Mouse (Mus musculus) liver, embryonic 15.5 days (tissue): ENCODE measurements around the gene Cmah. TPM values are rescaled to one million over a fixed set of nuclear protein-coding genes. Genes with fewer than 3 reads are reported as not detected.

ENCODE experiments used
- ATAC-seq: fragments of 200-750 bp; cut with Nextera tagmentation; 2 replicates; pipeline ENCODE4 v1.8.0; 2017; ENCODE audit warnings: moderate number of reproducible peaks, mild to moderate bottlenecking, moderate library complexity; ENCODE audit not compliant: insufficient read depth
- H3K27ac ChIP-seq: fragments of 300-500 bp; sonication (generic); replicated peaks from 2 replicates; pipeline ENCODE4 v1.5.1; 2015; ENCODE audit warnings: mild to moderate bottlenecking, inconsistent platforms
- H3K27me3 ChIP-seq: fragments of 300-500 bp; sonication (generic); 2 replicates; pipeline ENCODE4 v1.6.1; 2015; ENCODE audit warnings: mild to moderate bottlenecking, inconsistent platforms
- H3K36me3 ChIP-seq: fragments of 300-500 bp; sonication (generic); replicated peaks from 2 replicates; pipeline ENCODE4 v1.6.1; 2015; ENCODE audit warnings: moderate library complexity, mild to moderate bottlenecking, inconsistent platforms
- H3K4me1 ChIP-seq: fragments of 300-500 bp; sonication (generic); replicated peaks from 2 replicates; pipeline ENCODE4 v1.6.1; 2015; ENCODE audit warnings: inconsistent platforms
- H3K4me2 ChIP-seq: fragments of 300-500 bp; sonication (generic); 2 replicates; pipeline ENCODE4 v1.6.1; 2015; ENCODE audit warnings: moderate library complexity, mild to moderate bottlenecking, inconsistent platforms
- H3K4me3 ChIP-seq: fragments of 300-500 bp; sonication (generic); replicated peaks from 2 replicates; pipeline ENCODE4 v1.5.1; 2015; ENCODE audit warnings: mild to moderate bottlenecking, inconsistent platforms
- H3K9ac ChIP-seq: fragments of 300-500 bp; sonication (generic); 2 replicates; pipeline ENCODE4 v1.6.1; 2015; ENCODE audit warnings: moderate library complexity, mild to moderate bottlenecking, inconsistent platforms
- H3K9me3 ChIP-seq: fragments of 300-500 bp; sonication (generic); replicated peaks from 2 replicates; pipeline ENCODE4 v1.6.1; 2016; ENCODE audit warnings: inconsistent platforms
- WGBS: fragments of 180-500 bp; shearing (Covaris S2); methylation state at CpG from one replicate; pipeline ENCODE4 v1.1.7; 2015; ENCODE audit warnings: mixed read lengths; ENCODE audit not compliant: insufficient replicate concordance; 5-methylcytosine and 5-hydroxymethylcytosine counted together
- polyA plus RNA-seq: library from polyadenylated mRNA; unstranded; fragments of >200 nt; fragmentation: Nextera tagmentation; extraction: Ambion mirVana; gene quantifications from 2 replicates; pipeline ENCODE4 v1.2.1, GENCODE M21; 2015

Gene Cmah
- polyA plus RNA-seq, 1 experiment from 2014 or later: 0.81 TPM

DNA sequence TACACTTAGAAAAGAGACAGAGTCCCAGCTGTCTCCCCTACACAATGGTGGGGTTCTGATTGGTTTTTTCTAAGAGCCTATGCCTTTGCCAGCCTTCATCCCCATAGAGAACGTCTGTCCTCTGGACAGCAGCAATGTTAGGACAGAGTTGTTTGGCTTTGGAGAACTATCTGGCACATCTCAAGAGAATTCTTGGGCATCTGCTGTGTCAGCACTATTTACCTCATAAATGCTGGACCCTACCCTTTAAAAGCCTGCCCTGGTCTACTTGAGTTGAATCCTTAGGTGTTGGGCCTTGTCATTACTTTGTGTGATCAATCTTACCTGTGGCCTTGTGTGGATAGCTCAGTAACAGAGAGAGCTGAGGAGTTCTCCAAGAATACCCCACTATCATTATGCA lies 90.8 kb downstream of the Cmah start:
- no peak overlapping the region for H3K4me3 ChIP-seq
- no peak overlapping the region for H3K4me2 ChIP-seq
- no peak for ATAC-seq
- WGBS: 50% methylated on average over 1 of the region's 1 CpGs
- peak overlapping the region; percentile 92 for H3K27ac ChIP-seq
- H3K9me3 ChIP-seq: no peaks in the 10 kb centered on the region
- H3K4me1 ChIP-seq: peaks cover 88% of the 10 kb centered on the region
- no peaks in the 10 kb centered on the region for H3K36me3 ChIP-seq
- peak overlapping the region; percentile 44; the same call in 1 of the 2 replicates for H3K9ac ChIP-seq
- H3K27me3 ChIP-seq: no peaks in the 10 kb centered on the region

GRCm38 (mm10) chr13:24418814-24419213 lies 91.6 kb downstream of the Cmah start:
- Histone ChIP-seq H3K27ac (peak overlapping the region; percentile 92), H3K27me3 (no peaks in the 10 kb centered on the region), H3K4me3 (no peak overlapping the region), H3K9ac (peak overlapping the region; percentile 44; the same call in 1 of the 2 replicates), H3K36me3 (no peaks in the 10 kb centered on the region), H3K4me2 (peak overlapping the region; percentile 38), H3K9me3 (no peaks in the 10 kb centered on the region), H3K4me1 (peaks cover 81% of the 10 kb centered on the region)
- WGBS: 30% methylated on average over 4 of the region's 4 CpGs
- no peak for ATAC-seq

DNA sequence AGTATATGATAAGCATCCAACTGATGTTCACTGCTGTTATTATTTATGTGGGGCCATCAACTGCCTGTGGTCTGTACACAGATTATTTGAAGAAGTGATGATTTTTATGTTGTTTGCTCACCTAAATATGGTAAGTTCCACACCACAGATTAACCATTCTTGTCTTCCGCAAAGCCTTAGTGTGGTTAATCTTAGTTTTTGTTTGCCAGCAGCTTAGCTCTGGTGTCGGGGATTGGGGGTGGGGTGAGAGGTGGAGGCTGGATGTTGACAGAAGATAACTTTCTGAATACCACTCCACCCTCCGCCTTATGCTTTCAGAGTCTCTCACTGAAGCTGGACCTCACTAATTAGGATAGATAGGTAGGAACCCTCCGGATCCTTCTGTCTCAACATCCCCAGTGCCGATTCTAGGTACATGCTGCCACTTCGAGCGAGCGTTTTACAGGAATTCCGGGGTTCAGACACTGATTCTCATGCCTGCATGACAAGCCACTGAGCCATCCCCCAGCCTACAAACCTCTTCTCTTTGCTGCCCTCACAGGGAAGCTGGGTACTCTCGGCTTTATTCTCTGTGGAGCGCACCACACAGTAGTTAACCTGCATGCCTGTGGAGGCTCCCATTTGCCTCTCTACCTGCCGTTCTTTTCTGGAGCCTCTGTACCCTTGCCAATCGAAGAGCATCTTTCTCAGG lies 92.5 kb downstream of the Cmah start:
- Histone ChIP-seq H3K36me3 (no peaks in the 10 kb centered on the region), H3K9me3 (no peaks in the 10 kb centered on the region), H3K27me3 (no peaks in the 10 kb centered on the region), H3K9ac (peak overlapping the region; percentile 70), H3K4me3 (peak overlapping the region; percentile 45), H3K4me1 (peaks cover 74% of the 10 kb centered on the region), H3K27ac (peak overlapping the region; percentile 99), H3K4me2 (peak overlapping the region; percentile 77)
- ATAC-seq: peak; percentile 96
- 18% methylated on average over 13 of the region's 13 CpGs for WGBS

DNA sequence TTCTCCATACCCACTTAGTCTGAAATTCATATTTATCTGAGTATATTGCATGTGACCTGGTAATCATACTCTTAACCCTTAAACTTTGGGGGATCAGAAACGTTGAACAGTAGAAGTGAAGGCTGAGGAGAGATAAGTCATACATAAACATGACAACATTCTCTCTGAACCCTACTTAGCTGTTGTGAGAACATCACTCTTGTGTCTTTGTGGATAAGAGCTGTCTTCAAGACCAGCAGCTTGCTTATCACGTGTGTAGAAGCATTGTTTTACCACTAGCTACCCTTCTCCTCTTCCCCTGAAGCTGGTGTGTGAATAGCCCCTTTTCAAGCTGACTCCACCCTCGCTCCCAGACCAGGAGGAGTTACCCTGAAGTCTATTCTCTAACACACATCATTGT lies 94.8 kb downstream of the Cmah start:
- 0 out of 2 replicates have a peak, but pooled peaks have one; percentile 3 for ATAC-seq

GRCm38 (mm10) chr13:24430215-24430614 lies 103.0 kb downstream of the Cmah start:
- Histone ChIP-seq H3K27ac (peak overlapping the region; percentile 14; the same call in 1 of the 2 replicates), H3K4me2 (no peak overlapping the region), H3K9me3 (no peaks in the 10 kb centered on the region), H3K4me3 (no peak overlapping the region), H3K9ac (no peak overlapping the region), H3K36me3 (no peaks in the 10 kb centered on the region), H3K27me3 (no peaks in the 10 kb centered on the region), H3K4me1 (peaks cover 16% of the 10 kb centered on the region)
- no peak for ATAC-seq
- WGBS: 51% methylated on average over 5 of the region's 5 CpGs

More for the DNA sequence above, 94.8 kb downstream of the Cmah start:
- peaks cover 51% of the 10 kb centered on the region for H3K4me1 ChIP-seq
- H3K4me2 ChIP-seq: no peak overlapping the region
- H3K9me3 ChIP-seq: no peaks in the 10 kb centered on the region
- H3K36me3 ChIP-seq: no peaks in the 10 kb centered on the region
- no peak overlapping the region for H3K9ac ChIP-seq
- H3K27me3 ChIP-seq: no peaks in the 10 kb centered on the region
- H3K4me3 ChIP-seq: no peak overlapping the region
- 14% methylated on average over 3 of the region's 3 CpGs for WGBS
- H3K27ac ChIP-seq: peak overlapping the region; percentile 80

GRCm38 (mm10) chr13:24431593-24431992 lies 104.4 kb downstream of the Cmah start:
- no peaks in the 10 kb centered on the region for H3K27me3 ChIP-seq
- no peaks in the 10 kb centered on the region for H3K36me3 ChIP-seq
- ATAC-seq: no peak
- 70% methylated on average over 3 of the region's 3 CpGs for WGBS
- no peak overlapping the region for H3K4me2 ChIP-seq
- no peak overlapping the region for H3K4me3 ChIP-seq
- no peaks in the 10 kb centered on the region for H3K9me3 ChIP-seq
- H3K9ac ChIP-seq: no peak overlapping the region
- H3K27ac ChIP-seq: no peak overlapping the region
- peaks cover 16% of the 10 kb centered on the region for H3K4me1 ChIP-seq

- no peak for ATAC-seq
- WGBS: 53% methylated on average over 6 of the region's 6 CpGs
- H3K4me2 ChIP-seq: no peak overlapping the region
- no peak overlapping the region for H3K4me3 ChIP-seq
- no peak overlapping the region for H3K27ac ChIP-seq
- H3K36me3 ChIP-seq: no peaks in the 10 kb centered on the region
- no peaks in the 10 kb centered on the region for H3K9me3 ChIP-seq
- no peak overlapping the region for H3K9ac ChIP-seq
- no peaks in the 10 kb centered on the region for H3K27me3 ChIP-seq
- H3K4me1 ChIP-seq: peaks cover 37% of the 10 kb centered on the region
Measured at GRCm38 (mm10) chr13:24442272-24442671, 115.1 kb downstream of the Cmah start.

- H3K27me3 ChIP-seq: no peaks in the 10 kb centered on the region
- H3K4me1 ChIP-seq: peaks cover 39% of the 10 kb centered on the region
- H3K4me2 ChIP-seq: peak overlapping the region; percentile 31
- H3K36me3 ChIP-seq: no peaks in the 10 kb centered on the region
- 34% methylated on average over 4 of the region's 4 CpGs for WGBS
- H3K9me3 ChIP-seq: no peaks in the 10 kb centered on the region
- no peak overlapping the region for H3K9ac ChIP-seq
- H3K27ac ChIP-seq: peak overlapping the region; percentile 60
- no peak overlapping the region for H3K4me3 ChIP-seq
- no peak for ATAC-seq
Measured at GRCm38 (mm10) chr13:24443763-24444347, 116.7 kb downstream of the Cmah start.

GRCm38 (mm10) chr13:24444709-24445108 lies 117.5 kb downstream of the Cmah start:
- H3K27ac ChIP-seq: peak overlapping the region; percentile 60
- H3K4me1 ChIP-seq: peaks cover 39% of the 10 kb centered on the region
- peak overlapping the region; percentile 31 for H3K4me2 ChIP-seq
- 11% methylated on average over 4 of the region's 4 CpGs for WGBS
- no peak overlapping the region for H3K9ac ChIP-seq
- H3K9me3 ChIP-seq: no peaks in the 10 kb centered on the region
- no peaks in the 10 kb centered on the region for H3K36me3 ChIP-seq
- ATAC-seq: no peak
- H3K27me3 ChIP-seq: no peaks in the 10 kb centered on the region
- no peak overlapping the region for H3K4me3 ChIP-seq

DNA sequence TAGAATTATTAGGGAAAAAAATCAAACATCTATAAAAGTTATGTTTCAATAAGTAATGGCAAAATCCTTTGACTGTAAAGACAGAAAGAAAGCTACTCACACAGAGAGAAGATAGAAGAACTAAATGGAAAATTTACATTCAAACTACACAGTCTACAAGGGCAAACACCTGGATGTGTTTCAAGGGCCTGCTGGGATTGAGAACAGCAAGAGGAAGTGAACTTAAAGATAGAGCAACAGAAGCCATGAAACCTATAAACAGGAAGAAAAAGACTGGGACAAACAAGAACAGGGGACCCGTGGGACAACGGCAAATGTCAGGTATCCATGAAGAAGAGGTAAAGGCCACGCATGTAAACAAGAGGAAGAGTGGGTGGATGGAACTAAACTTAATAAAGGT lies 118.0 kb downstream of the Cmah start:
- WGBS: 55% methylated on average over 3 of the region's 3 CpGs
- H3K4me1 ChIP-seq: peaks cover 39% of the 10 kb centered on the region
- no peak overlapping the region; the same call in 1 of the 2 replicates for H3K27ac ChIP-seq
- H3K4me3 ChIP-seq: no peak overlapping the region
- H3K4me2 ChIP-seq: no peak overlapping the region
- no peak overlapping the region for H3K9ac ChIP-seq
- no peaks in the 10 kb centered on the region for H3K36me3 ChIP-seq
- no peak for ATAC-seq
- H3K27me3 ChIP-seq: no peaks in the 10 kb centered on the region
- no peaks in the 10 kb centered on the region for H3K9me3 ChIP-seq

GRCm38 (mm10) chr13:24446081-24446480 lies 118.9 kb downstream of the Cmah start:
- Histone ChIP-seq H3K4me2 (no peak overlapping the region), H3K27ac (no peak overlapping the region), H3K4me1 (peaks cover 39% of the 10 kb centered on the region), H3K27me3 (no peaks in the 10 kb centered on the region), H3K4me3 (no peak overlapping the region), H3K9me3 (no peaks in the 10 kb centered on the region), H3K9ac (no peak overlapping the region), H3K36me3 (no peaks in the 10 kb centered on the region)
- 74% methylated on average over 4 of the region's 4 CpGs for WGBS
- ATAC-seq: no peak
